Comparison of ENCODE assay signal across 12 mouse cellular contexts in the genomic region with DNA sequence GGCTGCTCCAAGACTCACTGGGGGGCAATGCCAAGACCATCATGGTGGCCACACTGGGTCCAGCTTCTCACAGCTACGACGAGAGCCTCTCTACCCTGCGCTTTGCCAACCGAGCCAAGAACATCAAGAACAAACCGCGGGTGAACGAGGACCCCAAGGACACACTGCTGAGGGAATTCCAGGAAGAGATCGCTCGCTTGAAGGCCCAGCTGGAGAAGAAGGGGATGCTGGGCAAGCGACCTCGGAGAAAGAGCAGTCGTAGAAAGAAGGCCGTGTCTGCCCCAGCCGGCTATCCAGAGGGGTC. TPM values are rescaled to one million over a fixed set of nuclear protein-coding genes. Genes with fewer than 3 reads are reported as not detected.
DNase-seq lines count a peak whose midpoint lies in the region; ATAC-seq and TF ChIP-seq lines count a peak whose summit lies in the region.
"Had no signal": no experiment of that assay in that cellular context is flagged by ENCODE, and none has a peak within 500 bp of the region (broad histone marks: within the 10 kb centered on the region; RNA-seq: fewer than 3 reads in every experiment).

No protein-coding gene starts in this region.

- TF ChIP-seq POLR2A in cortical plate, adult 2 months (IDR thresholded peaks at IDR 0.05; ENCODE audit: extremely low read depth, insufficient read depth, low read length): no peak
- no peak for TF ChIP-seq POLR2A in thymus, adult 2 months (IDR thresholded peaks at IDR 0.05; ENCODE audit: control insufficient read depth, extremely low read depth, insufficient read depth, low read length, poor library complexity)

- H3K9me3 ChIP-seq in hindbrain, embryonic 10.5 days: peaks cover 21% of the 10 kb centered on the region
- peaks cover 13% of the 10 kb centered on the region for H3K9me3 ChIP-seq in midbrain, embryonic 12.5 days
- H3K9me3 ChIP-seq: heart, embryonic 13.5 days had no signal

- H3K4me1 ChIP-seq in cortical plate, adult 2 months (ENCODE audit: control insufficient read depth, insufficient read depth, low read length): peaks cover 10% of the 10 kb centered on the region
- H3K4me1 ChIP-seq in hindbrain, embryonic 10.5 days (replicated peaks): peaks cover 66% of the 10 kb centered on the region
- peaks cover 60% of the 10 kb centered on the region for H3K4me1 ChIP-seq in midbrain, embryonic 12.5 days
- peaks cover 14% of the 10 kb centered on the region for H3K4me1 ChIP-seq in thymus, adult 2 months (replicated peaks; ENCODE audit: control insufficient read depth, insufficient read depth, low read length)

- peaks cover 24% of the 10 kb centered on the region for H3K36me3 ChIP-seq in hindbrain, embryonic 10.5 days
- peaks cover 18% of the 10 kb centered on the region for H3K36me3 ChIP-seq in midbrain, embryonic 12.5 days
- H3K36me3 ChIP-seq in thymus, adult 2 months (ENCODE audit: control insufficient read depth, insufficient read depth, low read length): no peaks in the 10 kb centered on the region

- no peak overlapping the region for H3K27ac ChIP-seq in cortical plate, adult 2 months (ENCODE audit: insufficient read depth, low read length)
- H3K27ac ChIP-seq in hindbrain, embryonic 10.5 days: no peak overlapping the region
- H3K27ac ChIP-seq in midbrain, embryonic 12.5 days (replicated peaks): no peak overlapping the region
- H3K27ac ChIP-seq in thymus, adult 2 months (ENCODE audit: control insufficient read depth, insufficient read depth, low read length): no peak overlapping the region
- H3K27ac ChIP-seq: heart, embryonic 13.5 days had no signal

- H3K4me2 ChIP-seq in midbrain, embryonic 12.5 days (replicated peaks): peak overlapping the region; percentile 86

- H3K9ac ChIP-seq in midbrain, embryonic 12.5 days (replicated peaks): no peak overlapping the region

- peak overlapping the region; percentile 75 for H3K4me3 ChIP-seq in cortical plate, adult 2 months (ENCODE audit: insufficient read depth, low read length)
- H3K4me3 ChIP-seq in hindbrain, embryonic 10.5 days: peak overlapping the region; percentile 81
- H3K4me3 ChIP-seq in midbrain, embryonic 12.5 days: peak overlapping the region; percentile 79
- no peak overlapping the region for H3K4me3 ChIP-seq in thymus, adult 2 months (ENCODE audit: control insufficient read depth, insufficient read depth, low read length)

- 97% methylated on average over 14 of the region's 14 CpGs for WGBS in hindbrain, embryonic 10.5 days
- over 99% methylated on average over 14 of the region's 14 CpGs for WGBS in midbrain, embryonic 12.5 days
- WGBS in thymus, adult 2 months: 98% methylated on average over 14 of the region's 14 CpGs

- no peak for ATAC-seq in midbrain, embryonic 12.5 days (ENCODE audit: low FRiP score, low read depth)
- ATAC-seq: inflammation-experienced regulatory T-cells, adult 6 months had no signal

- DNase-seq in adrenal gland, postnatal 14 days: peak; percentile 54
- DNase-seq in adrenal gland, postnatal 4 days (ENCODE audit: low spot score in 2 of 2): no peak
- DNase-seq in hindbrain, embryonic 10.5 days (ENCODE audit: low spot score): no peak
- DNase-seq in thymus, adult 2 months: no peak
- DNase-seq in layer of hippocampus, adult 8-10 months (ENCODE audit: low spot score in 2 of 2): no peak
- no peak for DNase-seq in embryo, embryonic 10 days (ENCODE audit: low spot score)
- DNase-seq: kidney, postnatal 4 days; lung, postnatal 4 days had no signal

- no peaks in the 10 kb centered on the region for H3K27me3 ChIP-seq in hindbrain, embryonic 10.5 days (ENCODE audit: insufficient read depth, poor library complexity, severe bottlenecking)
- no peaks in the 10 kb centered on the region for H3K27me3 ChIP-seq in midbrain, embryonic 12.5 days
- H3K27me3 ChIP-seq in thymus, adult 2 months (ENCODE audit: control insufficient read depth, insufficient read depth, low read length): no peaks in the 10 kb centered on the region

- TF ChIP-seq CTCF in cortical plate, adult 2 months (IDR thresholded peaks at IDR 0.05; ENCODE audit: extremely low read depth, insufficient read depth, low read length): no peak
- no peak for TF ChIP-seq CTCF in thymus, adult 2 months (IDR thresholded peaks at IDR 0.05; ENCODE audit: borderline replicate concordance, control insufficient read depth, extremely low read depth, insufficient read depth, low read length, poor library complexity)

RNA-seq across cellular contexts. Expression of a gene that starts 2.0 kb away (rescaled TPM):
- 12.3 and 18.5 TPM in 2 replicates for total RNA-seq in adrenal gland, postnatal 14 days (2021)
- total RNA-seq in adrenal gland, postnatal 4 days (2021): 10 to 100 TPM; 29.2 to 33.0 TPM
- polyA plus RNA-seq in cortical plate, adult 2 months (2012; rRNA removed): 123 and 130 TPM in 2 replicates
- polyA plus RNA-seq in hindbrain, embryonic 10.5 days (2016; fragmentation: Nextera tagmentation; extraction: Ambion mirVana): 23.9 and 32.5 TPM in 2 replicates
- 58.2 TPM in 2 replicates for polyA plus RNA-seq in midbrain, embryonic 12.5 days (2016; fragmentation: Nextera tagmentation; extraction: Ambion mirVana)
- polyA plus RNA-seq in thymus, adult 2 months (2012; rRNA removed): 17.5 and 17.6 TPM in 2 replicates
- 100 to 1,000 TPM; 150 to 162 (median 156) TPM for total RNA-seq in layer of hippocampus, adult 8-10 months (2022)

RNA-seq across cellular contexts. Expression of a gene that starts 57.1 kb away (rescaled TPM):
- 157 TPM in 2 replicates for total RNA-seq in adrenal gland, postnatal 14 days (2021)
- total RNA-seq in adrenal gland, postnatal 4 days (2021): 100 to 1,000 TPM; 164 to 167 TPM
- polyA plus RNA-seq in cortical plate, adult 2 months (2012; rRNA removed): 105 and 108 TPM in 2 replicates
- polyA plus RNA-seq in hindbrain, embryonic 10.5 days (2016; fragmentation: Nextera tagmentation; extraction: Ambion mirVana): 81.9 and 94.4 TPM in 2 replicates
- polyA plus RNA-seq in midbrain, embryonic 12.5 days (2016; fragmentation: Nextera tagmentation; extraction: Ambion mirVana): 140 and 155 TPM in 2 replicates
- polyA plus RNA-seq in thymus, adult 2 months (2012; rRNA removed): 37.8 and 44.0 TPM in 2 replicates
- 100 to 1,000 TPM; 138 to 152 (median 145) TPM for total RNA-seq in layer of hippocampus, adult 8-10 months (2022)

RNA-seq across cellular contexts. Expression of a gene that starts 59.7 kb away (rescaled TPM):
- total RNA-seq in adrenal gland, postnatal 14 days (2021): 34.7 and 38.2 TPM in 2 replicates
- 10 to 100 TPM; 42.7 to 43.1 TPM for total RNA-seq in adrenal gland, postnatal 4 days (2021)
- 10.2 and 11.0 TPM in 2 replicates for polyA plus RNA-seq in cortical plate, adult 2 months (2012; rRNA removed)
- 13.1 and 16.0 TPM in 2 replicates for polyA plus RNA-seq in hindbrain, embryonic 10.5 days (2016; fragmentation: Nextera tagmentation; extraction: Ambion mirVana)
- polyA plus RNA-seq in midbrain, embryonic 12.5 days (2016; fragmentation: Nextera tagmentation; extraction: Ambion mirVana): 18.2 and 18.5 TPM in 2 replicates
- polyA plus RNA-seq in thymus, adult 2 months (2012; rRNA removed): 17.3 and 18.2 TPM in 2 replicates
- 10 to 100 TPM; 31.1 to 34.9 (median 33.2) TPM for total RNA-seq in layer of hippocampus, adult 8-10 months (2022)
